In the genomic region with DNA sequence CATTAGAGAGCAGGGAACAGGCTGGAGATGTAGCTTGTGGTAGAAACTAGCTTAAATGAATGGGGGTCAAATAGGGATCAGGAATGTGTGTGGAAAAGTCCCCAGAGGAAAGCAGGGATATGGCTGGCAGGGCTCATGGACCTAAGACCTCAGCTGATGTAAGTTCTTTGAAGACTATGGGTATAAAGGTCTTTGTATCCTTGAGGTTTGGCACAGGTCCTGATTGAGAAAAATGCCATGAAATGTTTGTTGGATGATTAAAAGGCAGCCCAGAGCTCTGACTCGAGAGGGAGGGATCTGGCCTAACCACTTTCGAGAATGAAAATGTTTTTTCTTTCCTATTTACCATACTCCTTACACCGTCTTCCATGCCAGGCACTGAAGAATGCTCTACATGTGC, we compare ENCODE assay signal across 21 mouse cellular contexts. TPM values are rescaled to one million over a fixed set of nuclear protein-coding genes. Genes with fewer than 3 reads are reported as not detected.
DNase-seq lines count a peak whose midpoint lies in the region; ATAC-seq and TF ChIP-seq lines count a peak whose summit lies in the region.
"Had no signal": no experiment of that assay in that cellular context is flagged by ENCODE, and none has a peak within 500 bp of the region (broad histone marks: within the 10 kb centered on the region; RNA-seq: fewer than 3 reads in every experiment).

No protein-coding gene starts in this region.

- no peak for TF ChIP-seq CTCF in embryonic fibroblast, embryonic 13.5 days (IDR thresholded peaks at IDR 0.05; ENCODE audit: borderline replicate concordance, insufficient read depth, low read length)

- 53% methylated on average over 3 of the region's 3 CpGs for WGBS in heart, embryonic 15.5 days

- H3K36me3 ChIP-seq in heart, embryonic 15.5 days, result no peaks in the 10 kb centered on the region
- H3K36me3 ChIP-seq: forebrain, embryonic 15.5 days; heart, embryonic 10.5 days; hindbrain, embryonic 10.5 days; lung, embryonic 15.5 days had no signal

- no peak overlapping the region for H3K9ac ChIP-seq in heart, embryonic 15.5 days
- H3K9ac ChIP-seq: forebrain, embryonic 15.5 days; liver, embryonic 14.5 days; lung, embryonic 15.5 days had no signal

- no peak for DNase-seq in heart, postnatal 4 days
- DNase-seq in 3T3-L1 (ENCODE audit: low read depth, low spot score), result peak; percentile 69
- peak; percentile 46 for DNase-seq in adrenal gland, adult 8-10 months
- no peak for DNase-seq in layer of hippocampus, postnatal 14 days (ENCODE audit: low spot score in 2 of 2)
- DNase-seq in thymus, postnatal 10 days (ENCODE audit: low spot score in 2 of 2), result no peak
- DNase-seq: cerebellum, adult 2 months; kidney, adult 11 months; retina, postnatal 1 day; thymus, postnatal 14 days had no signal

- no peak overlapping the region for H3K4me3 ChIP-seq in heart, embryonic 15.5 days
- H3K4me3 ChIP-seq in embryonic fibroblast, embryonic 13.5 days (ENCODE audit: insufficient read depth, low read length), result no peak overlapping the region
- H3K4me3 ChIP-seq: forebrain, embryonic 15.5 days; heart, embryonic 10.5 days; hindbrain, embryonic 10.5 days; left cerebral cortex, adult 2 months; lung, embryonic 15.5 days had no signal

- TF ChIP-seq POLR2A in embryonic fibroblast, embryonic 13.5 days (IDR thresholded peaks at IDR 0.05; ENCODE audit: low read depth, low read length), result no peak

- peaks cover 26% of the 10 kb centered on the region for H3K4me1 ChIP-seq in heart, embryonic 15.5 days (replicated peaks)
- peaks cover 11% of the 10 kb centered on the region for H3K4me1 ChIP-seq in embryonic fibroblast, embryonic 13.5 days (ENCODE audit: control insufficient read depth, insufficient read depth, low read length)
- H3K4me1 ChIP-seq: hindbrain, embryonic 10.5 days had no signal

- H3K9me3 ChIP-seq in heart, embryonic 15.5 days (replicated peaks), result no peaks in the 10 kb centered on the region
- H3K9me3 ChIP-seq: forebrain, embryonic 15.5 days; heart, embryonic 10.5 days; hindbrain, embryonic 10.5 days; lung, embryonic 15.5 days had no signal

- H3K4me2 ChIP-seq in heart, embryonic 15.5 days, result no peak overlapping the region
- H3K4me2 ChIP-seq: forebrain, embryonic 15.5 days; lung, embryonic 15.5 days; midbrain, embryonic 11.5 days had no signal

- peak overlapping the region; percentile 61 for H3K27ac ChIP-seq in heart, embryonic 15.5 days
- H3K27ac ChIP-seq in embryonic fibroblast, embryonic 13.5 days (ENCODE audit: insufficient read depth, low read length), result peak overlapping the region; percentile 72
- H3K27ac ChIP-seq: forebrain, embryonic 15.5 days; heart, embryonic 10.5 days; hindbrain, embryonic 10.5 days; hindbrain, postnatal 0 days; kidney, postnatal 0 days; left cerebral cortex, adult 2 months; liver, embryonic 14.5 days; lung, embryonic 15.5 days had no signal

- no peak for ATAC-seq in heart, embryonic 15.5 days (replicated peaks; ENCODE audit: insufficient number of reproducible peaks, insufficient read depth, low FRiP score, low read depth)
- ATAC-seq: activated CD4-positive, CD25-positive, alpha-beta regulatory T cell, adult 4 months; forebrain, embryonic 15.5 days; hindbrain, postnatal 0 days had no signal

- no peaks in the 10 kb centered on the region for H3K27me3 ChIP-seq in heart, embryonic 15.5 days
- H3K27me3 ChIP-seq: forebrain, embryonic 15.5 days; lung, embryonic 15.5 days had no signal

RNA-seq across cellular contexts. Expression of a gene that starts 50.0 kb away (rescaled TPM):
- 1.8 and 2.5 TPM in 2 replicates for polyA plus RNA-seq in heart, embryonic 15.5 days (2015; fragmentation: Nextera tagmentation; extraction: Ambion mirVana)
- total RNA-seq in heart, postnatal 4 days (2021), result 1 to 10 TPM; 4.1 to 5.7 TPM
- total RNA-seq in adrenal gland, adult 8-10 months (2022), result 10 to 100 TPM in 2 of 4 experiments, 1 to 10 TPM in 2; 5.7 to 13.5 (median 9.9) TPM
- 4.6 and 5.1 TPM in 2 replicates for polyA plus RNA-seq in embryonic fibroblast, embryonic 13.5 days (2011; ENCODE audit: insufficient read length, low read depth, missing spikeins)
- total RNA-seq in layer of hippocampus, postnatal 14 days (2021), result 1 to 10 TPM; 8.5 to 8.9 TPM

Comparison
In these comparisons a context has a peak if more than half of its experiments do, and no peak if none do; other contexts are left out.
1. DNase-seq: peak in 3T3-L1 (single experiment) and adrenal gland, adult 8-10 months (single experiment); none in heart, postnatal 4 days (single experiment), layer of hippocampus, postnatal 14 days (0 of 2) and thymus, postnatal 10 days (0 of 2).